Mouse (Mus musculus) olfactory bulb, adult 2 months (tissue): ENCODE measurements around the gene Adh6a. TPM values are rescaled to one million over a fixed set of nuclear protein-coding genes. Genes with fewer than 3 reads are reported as not detected.

Experiments
- H3K27ac ChIP-seq: fragments of 200-500 bp; 2 replicates; pipeline ENCODE4 v1.5.1; 2012; ENCODE audit warnings: low read depth, low read length; ENCODE audit not compliant: insufficient read depth
- H3K4me1 ChIP-seq: fragments of 200-500 bp; 2 replicates; pipeline ENCODE4 v1.6.1; 2012; ENCODE audit warnings: low read length; ENCODE audit not compliant: control insufficient read depth, insufficient read depth
- H3K4me3 ChIP-seq: fragments of 200-500 bp; 2 replicates; pipeline ENCODE4 v1.5.1; 2012; ENCODE audit warnings: mild to moderate bottlenecking, low read depth, low read length, moderate library complexity; ENCODE audit not compliant: insufficient read depth
- CTCF ChIP-seq: fragments of 200-500 bp; IDR thresholded peaks from 2 replicates; pipeline ENCODE4 v1.5.1; 2012; ENCODE audit warnings: low read depth, mild to moderate bottlenecking, low read length, moderate library complexity; ENCODE audit not compliant: insufficient read depth
- POLR2A ChIP-seq: fragments of 200-500 bp; IDR thresholded peaks from 2 replicates; pipeline ENCODE4 v1.6.1; 2012; ENCODE audit warnings: mild to moderate bottlenecking, low read depth, low read length, moderate library complexity; ENCODE audit not compliant: insufficient read depth
- WGBS: fragments of 180-500 bp; shearing (Covaris S2); methylation state at CpG from one replicate; pipeline ENCODE4 v1.1.7; 2018; 5-methylcytosine and 5-hydroxymethylcytosine counted together
- polyA plus RNA-seq: library from polyadenylated mRNA; stranded (reverse); fragments of >200 nt; gene quantifications from 2 replicates; pipeline ENCODE4 v1.2.4, GENCODE M21; 2012; ENCODE audit warnings: low replicate concordance; ENCODE audit not compliant: missing spikeins, insufficient read depth, insufficient read length

The Adh6a gene
- polyA plus RNA-seq, 1 experiment = not detected

DNA sequence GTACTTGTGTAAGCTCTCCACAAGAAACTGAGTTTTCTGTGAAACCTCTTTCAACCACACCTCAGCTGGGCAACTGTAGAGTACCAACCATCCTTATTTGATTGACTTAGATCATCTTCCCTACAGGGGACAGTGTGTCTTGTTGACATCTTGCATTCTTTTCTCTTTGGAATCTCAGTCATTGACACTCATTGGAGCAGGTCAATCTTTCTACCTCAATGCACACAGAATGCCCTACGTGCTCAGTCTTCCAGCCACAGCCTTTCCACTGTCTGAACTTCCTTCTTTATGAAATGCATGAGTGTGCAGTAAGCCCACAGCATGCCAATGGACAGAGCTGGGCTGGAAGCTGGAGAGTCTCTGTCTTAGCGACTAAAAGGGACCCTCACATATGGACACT is 22.4 kb upstream of the Adh6a start:
- 61% methylated on average over 2 of the region's 2 CpGs for WGBS
- TF ChIP-seq POLR2A (no peak), CTCF (no peak)
- Histone ChIP-seq H3K4me3 (no peak overlapping the region), H3K4me1 (no peaks in the 10 kb centered on the region), H3K27ac (no peak overlapping the region)

DNA sequence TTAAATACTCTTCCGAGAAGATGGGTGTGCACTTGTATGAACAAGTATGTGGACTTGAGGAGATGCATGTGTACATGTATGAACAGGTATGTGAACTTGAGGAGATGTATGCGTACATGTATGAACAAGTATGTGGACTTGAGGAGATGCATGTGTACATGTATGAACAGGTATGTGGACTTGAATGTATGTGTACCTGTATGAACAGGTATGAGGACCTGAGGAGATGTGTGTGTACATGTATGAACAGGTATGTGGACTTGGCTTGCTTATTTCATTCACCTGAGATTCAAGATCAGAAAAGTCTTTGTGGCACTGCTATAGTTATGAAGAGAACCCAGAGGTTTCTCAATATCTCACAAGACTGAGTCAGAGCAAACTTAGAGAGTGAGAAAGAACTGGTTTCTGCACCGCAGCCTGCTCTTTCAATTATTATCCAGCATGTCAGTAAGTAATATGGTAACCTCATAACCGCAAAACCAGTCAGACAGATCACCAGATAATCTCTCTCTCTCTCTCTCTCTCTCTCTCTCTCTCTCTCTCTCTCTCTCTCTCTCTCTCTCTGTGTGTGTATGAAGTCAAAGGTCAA is 21.5 kb upstream of the Adh6a start:
- H3K27ac ChIP-seq = no peak overlapping the region
- TF ChIP-seq CTCF (no peak), POLR2A (no peak)
- H3K4me3 ChIP-seq = no peak overlapping the region
- H3K4me1 ChIP-seq = no peaks in the 10 kb centered on the region
- 92% methylated on average over 4 of the region's 4 CpGs for WGBS

- no peak for TF ChIP-seq POLR2A
- Histone ChIP-seq H3K4me1 (no peaks in the 10 kb centered on the region), H3K4me3 (no peak overlapping the region), H3K27ac (no peak overlapping the region)
- WGBS = 89% methylated on average over 7 of the region's 7 CpGs
Observed at GRCm38 (mm10) chr3:138293298-138293895, 19.7 kb upstream of the Adh6a start.

GRCm38 (mm10) chr3:138300130-138300529 is 13.0 kb upstream of the Adh6a start:
- 93% methylated on average over 9 of the region's 9 CpGs for WGBS
- Histone ChIP-seq H3K4me3 (no peak overlapping the region), H3K4me1 (no peaks in the 10 kb centered on the region), H3K27ac (no peak overlapping the region)
- TF ChIP-seq CTCF (no peak), POLR2A (no peak)

DNA sequence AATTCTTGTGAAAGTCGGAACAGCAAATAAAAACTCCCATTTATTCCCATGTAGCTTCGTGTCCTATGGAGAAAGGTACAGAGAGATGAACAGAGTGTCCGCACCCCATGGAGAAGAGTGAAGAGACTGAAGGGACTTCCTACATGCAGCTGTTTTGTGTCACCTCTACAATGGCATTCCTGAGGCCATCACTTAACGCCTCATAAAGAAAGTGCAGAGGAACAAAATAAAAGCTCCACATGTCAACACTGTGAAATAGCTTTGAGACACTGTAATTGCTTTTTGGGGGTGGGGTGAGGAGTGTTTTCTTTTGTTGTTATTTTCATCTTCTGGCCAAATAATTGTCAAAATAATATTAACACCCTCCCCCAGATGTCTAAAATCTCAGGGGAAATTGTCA is 10.4 kb upstream of the Adh6a start:
- 76% methylated on average over 4 of the region's 4 CpGs for WGBS
- H3K4me1 ChIP-seq = no peaks in the 10 kb centered on the region
- no peak for TF ChIP-seq POLR2A
- TF ChIP-seq CTCF = no peak
- H3K4me3 ChIP-seq = no peak overlapping the region
- H3K27ac ChIP-seq = no peak overlapping the region

DNA sequence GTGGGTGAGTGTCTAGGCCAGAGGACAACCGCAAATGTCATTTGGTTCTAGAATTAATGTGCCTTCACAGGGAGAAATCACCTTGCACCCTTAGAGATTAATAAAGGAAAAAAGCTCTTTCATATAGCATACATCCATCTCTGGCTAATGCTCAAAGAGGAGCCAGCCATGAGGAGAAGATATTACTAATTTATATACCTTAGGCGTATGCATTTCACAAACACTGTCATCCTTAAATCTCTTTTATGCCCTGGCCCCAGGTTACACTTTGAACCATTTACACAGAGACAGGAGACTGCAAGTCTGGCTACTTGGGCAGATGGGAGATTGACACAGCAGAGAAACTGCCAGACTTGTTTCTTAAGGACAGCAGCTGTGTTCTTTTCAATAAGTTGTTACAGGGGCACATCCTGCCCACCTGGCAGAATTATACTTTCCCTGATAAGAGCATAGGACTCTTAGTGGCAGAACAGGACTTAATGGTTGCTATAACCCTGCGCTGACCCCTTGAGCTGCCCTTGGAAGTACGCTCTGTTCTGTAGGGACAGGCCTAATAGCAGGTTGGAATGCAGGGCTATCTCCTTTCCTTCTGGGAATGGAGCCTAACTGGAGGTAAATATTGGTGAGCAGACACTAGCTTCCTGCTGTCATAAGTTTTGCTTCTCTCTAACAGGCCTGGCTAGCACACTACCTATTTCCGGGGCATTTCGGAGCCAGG is 9.2 kb upstream of the Adh6a start:
- Histone ChIP-seq H3K27ac (no peak overlapping the region), H3K4me3 (no peak overlapping the region), H3K4me1 (no peaks in the 10 kb centered on the region)
- WGBS = 93% methylated on average over 6 of the region's 6 CpGs
- TF ChIP-seq POLR2A = no peak
- no peak for TF ChIP-seq CTCF

DNA sequence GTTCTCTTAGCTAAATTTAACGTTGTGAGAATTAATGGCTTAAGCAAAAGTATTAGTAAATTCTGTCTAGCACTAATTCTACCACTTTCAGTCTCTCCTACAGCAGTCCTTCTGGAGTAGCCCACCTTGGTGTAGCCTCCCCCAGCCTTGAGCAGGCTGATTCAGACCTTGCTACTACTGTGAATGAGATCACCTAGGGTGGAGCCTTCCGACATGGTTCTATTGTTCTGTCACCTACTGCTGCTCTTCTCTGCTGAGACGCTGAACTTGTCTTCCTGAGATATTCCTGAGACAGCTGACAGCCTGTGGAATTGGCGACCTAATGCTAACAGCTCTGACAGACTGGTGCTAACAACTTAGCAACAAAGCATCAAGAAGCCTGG is 8.6 kb upstream of the Adh6a start:
- H3K4me3 ChIP-seq = no peak overlapping the region
- WGBS = 65% methylated on average over 4 of the region's 4 CpGs
- H3K4me1 ChIP-seq = no peaks in the 10 kb centered on the region
- no peak overlapping the region for H3K27ac ChIP-seq
- TF ChIP-seq CTCF (no peak), POLR2A (no peak)

DNA sequence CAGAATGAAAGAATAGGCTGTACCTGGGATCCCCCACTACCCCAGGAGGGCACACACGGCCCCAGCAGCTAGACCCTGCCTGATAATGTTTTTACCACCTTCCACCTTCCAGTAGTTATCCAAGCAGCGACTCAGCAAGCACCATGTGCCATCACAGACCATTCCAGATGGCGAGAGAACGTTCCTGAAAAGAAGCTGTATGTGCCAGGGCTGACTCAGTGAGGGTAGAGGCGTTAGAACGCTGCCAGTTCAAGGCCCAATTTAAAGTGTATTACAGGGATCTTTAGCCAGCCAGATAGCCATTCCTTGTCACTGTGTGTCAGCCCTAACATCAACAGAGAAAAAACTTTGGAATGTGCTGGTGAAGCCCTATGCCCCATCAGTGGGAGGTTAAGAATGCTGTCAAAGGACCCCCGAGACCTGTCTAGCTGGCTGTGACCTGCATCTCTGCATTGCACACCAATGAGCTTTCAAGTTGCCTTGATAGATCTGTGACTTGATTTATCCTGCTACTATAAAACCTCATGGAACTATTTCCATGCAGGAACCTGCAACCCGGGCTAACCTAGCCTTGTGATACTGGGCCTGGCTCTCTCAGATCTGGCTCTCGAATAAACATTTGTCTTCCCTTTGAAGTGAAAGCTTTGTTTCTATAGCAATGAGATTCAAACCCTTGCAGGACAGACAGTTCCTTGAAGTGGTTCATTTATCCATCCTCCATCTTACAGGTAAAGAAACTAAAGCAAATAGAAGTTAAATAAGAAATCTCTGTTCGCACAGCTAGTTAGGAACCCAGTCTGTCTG is 7.4 kb upstream of the Adh6a start:
- WGBS = 83% methylated on average over 10 of the region's 10 CpGs
- no peaks in the 10 kb centered on the region for H3K4me1 ChIP-seq
- H3K4me3 ChIP-seq = no peak overlapping the region
- no peak for TF ChIP-seq CTCF
- no peak for TF ChIP-seq POLR2A
- no peak overlapping the region for H3K27ac ChIP-seq

DNA sequence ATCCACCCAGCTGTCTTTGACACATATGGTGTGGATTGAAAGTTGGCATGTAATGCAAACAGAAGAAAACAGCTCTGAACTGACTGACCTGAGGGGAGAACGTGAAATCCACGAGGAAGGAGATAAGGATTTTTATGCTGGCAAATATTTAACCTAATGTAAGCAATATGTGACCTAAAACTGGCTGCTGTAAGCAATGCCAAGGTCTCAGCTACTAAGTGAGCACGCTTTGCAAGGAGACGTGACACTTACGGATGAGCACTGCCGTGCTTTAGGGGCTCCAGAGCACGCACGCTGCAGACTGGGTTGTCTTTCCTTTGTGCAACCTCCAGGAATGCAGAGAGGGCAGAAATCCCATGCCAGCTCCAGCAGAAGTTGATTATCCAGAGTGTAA is 6.8 kb upstream of the Adh6a start:
- H3K27ac ChIP-seq = no peak overlapping the region
- WGBS = 78% methylated on average over 8 of the region's 8 CpGs
- H3K4me3 ChIP-seq = no peak overlapping the region
- no peaks in the 10 kb centered on the region for H3K4me1 ChIP-seq
- no peak for TF ChIP-seq POLR2A
- no peak for TF ChIP-seq CTCF
